Mouse (Mus musculus) naive thymus-derived CD4-positive, alpha-beta T cell, adult 2 months (primary cell): ENCODE results near the gene Sost.
A peak's percentile ranks its signal among the peaks of the same experiment; 100 is the strongest.
"Not testable (repeated sequence)": the region's sequence is repeated elsewhere in the genome, so short reads cannot be mapped to it uniquely, and the experiment has no call there.

ENCODE experiments used
- DNase-seq: peaks from one replicate; pipeline ENCODE4 v3.0.0-alpha.2; 2011; ENCODE audit warnings: low read depth

Gene Sost

DNA sequence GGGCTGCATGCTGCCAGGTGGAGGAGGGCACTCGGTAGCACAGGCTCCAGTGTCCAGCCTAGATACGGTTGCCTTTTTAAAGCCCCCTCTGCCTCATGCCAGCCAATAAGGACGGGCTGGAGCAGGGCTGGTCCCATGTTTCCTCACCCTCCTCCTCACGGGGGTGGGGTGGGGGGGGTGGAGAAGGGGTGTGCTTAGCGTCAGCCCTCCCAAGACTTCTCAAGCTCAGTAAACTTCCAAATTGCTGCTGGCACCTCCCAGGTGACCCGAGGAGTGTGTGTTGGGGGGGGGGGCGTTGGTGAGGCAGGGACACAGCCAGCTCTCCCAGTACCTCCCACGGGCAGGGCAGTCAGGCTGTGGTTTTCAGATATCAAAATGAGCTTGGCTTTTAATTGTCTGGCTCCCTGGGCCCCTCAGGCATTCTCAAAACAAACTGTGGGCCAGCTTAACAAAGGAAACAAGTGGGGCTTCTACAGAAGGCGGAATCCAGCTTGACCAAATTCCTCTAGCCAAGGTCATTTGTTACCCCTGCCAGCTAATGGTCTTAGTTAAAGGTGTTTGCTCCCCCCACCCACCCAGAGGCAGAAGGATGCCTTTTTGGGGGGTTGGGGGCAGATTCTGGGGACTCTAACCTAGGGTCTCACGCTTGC is at the start of gene Sost:
Gene Sost, minus strand, starts transcription at position 51 of the 650 bp plus-strand sequence.
- no peak for DNase-seq

DNA sequence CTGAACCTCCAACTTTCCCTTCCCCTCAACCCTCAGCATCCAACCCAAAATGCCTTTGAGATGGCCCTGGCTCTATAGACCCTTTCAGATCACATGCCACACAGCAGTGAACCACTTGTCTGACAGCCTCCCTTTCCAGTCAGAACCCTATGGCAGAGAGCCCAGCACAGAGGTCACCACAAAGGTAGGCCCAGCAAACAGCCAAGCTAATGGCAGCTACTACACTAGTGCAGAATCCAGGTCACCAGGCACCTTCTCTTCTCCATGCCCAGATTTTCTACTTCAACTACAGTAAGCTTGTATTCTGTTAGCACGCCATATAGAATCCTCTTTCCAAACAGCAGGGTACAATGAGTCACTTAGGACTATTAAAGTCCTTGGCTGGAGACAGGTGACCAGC is 49.3 kb upstream of the Sost start:
- DNase-seq: no peak

DNA sequence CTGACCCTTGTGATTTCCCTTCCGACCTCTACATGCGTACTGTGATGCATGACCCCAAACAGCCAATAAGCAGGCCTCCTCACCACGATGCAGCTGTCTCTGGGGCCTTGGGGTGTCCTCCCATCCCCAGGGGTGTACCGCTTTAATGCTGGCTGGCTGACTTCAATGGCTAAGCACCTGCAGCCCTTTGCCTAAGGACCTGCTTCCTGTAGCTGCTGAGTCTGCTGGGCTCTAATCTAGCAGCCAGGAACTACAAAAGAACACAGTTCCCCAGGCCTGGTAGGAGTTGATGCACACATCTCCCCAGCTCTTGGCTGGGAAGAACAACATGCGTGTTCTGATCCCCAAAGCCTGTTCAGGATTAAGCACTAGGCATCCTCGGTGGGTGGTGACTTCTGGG is 48.7 kb upstream of the Sost start:
- no peak for DNase-seq

DNA sequence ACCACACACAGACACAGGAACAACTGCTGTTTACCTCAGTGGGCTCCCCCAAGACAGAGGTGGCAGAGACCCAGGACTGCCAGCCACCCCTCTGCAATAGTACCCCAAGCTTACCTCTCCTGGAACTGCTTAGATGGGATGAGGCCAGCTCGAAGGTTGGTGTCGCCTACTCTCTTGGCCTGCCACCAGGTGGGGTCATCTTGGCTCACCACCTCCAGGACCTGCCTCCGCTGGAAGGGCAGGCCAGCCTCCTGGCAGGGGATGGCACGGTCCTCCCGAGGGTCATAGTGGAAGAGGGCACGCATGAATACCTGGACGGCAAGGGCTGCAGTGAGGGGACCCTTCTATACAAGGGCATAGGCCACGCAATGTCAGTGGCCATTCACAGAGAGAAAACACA is 46.4 kb upstream of the Sost start:
- DNase-seq: no peak

DNA sequence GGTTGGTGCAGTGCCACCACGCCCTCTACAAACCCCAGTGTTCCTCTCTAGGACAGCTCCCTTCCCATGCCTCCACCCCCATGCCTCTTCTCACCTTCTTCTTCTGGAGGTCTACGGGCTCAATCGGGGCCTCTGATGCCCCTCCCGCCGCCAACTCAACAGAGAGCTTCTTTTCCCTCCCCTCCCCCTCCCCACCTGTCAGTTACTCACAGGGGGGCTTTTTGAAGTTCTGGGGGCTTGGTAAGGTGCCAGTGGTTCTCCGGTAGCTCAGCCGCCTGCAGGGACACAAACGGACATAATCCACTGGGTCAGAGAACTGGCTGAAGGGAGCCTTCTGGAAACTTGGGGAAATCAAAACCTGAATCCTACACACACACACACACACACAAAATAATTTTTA is 44.7 kb upstream of the Sost start:
- no peak for DNase-seq

DNA sequence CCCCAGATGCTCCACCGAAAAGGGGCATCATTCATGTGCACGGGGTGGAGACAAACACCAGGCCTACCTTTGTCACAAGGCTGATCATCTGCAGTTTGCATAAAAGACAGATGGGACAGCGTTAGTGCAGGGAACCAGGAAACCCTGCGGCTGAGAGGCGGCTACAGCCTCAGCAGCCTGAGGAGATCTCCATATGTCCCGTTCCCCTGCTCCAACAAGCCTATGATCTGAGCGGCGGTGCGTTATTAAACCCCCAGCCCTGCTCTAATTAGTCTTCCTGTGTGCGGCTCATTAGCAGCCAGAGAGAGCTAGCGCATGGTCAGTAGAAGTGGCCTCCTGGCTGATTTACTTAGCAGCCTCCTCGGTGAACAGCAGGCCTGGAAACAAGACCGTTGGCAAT is 43.3 kb upstream of the Sost start:
- no peak for DNase-seq

DNA sequence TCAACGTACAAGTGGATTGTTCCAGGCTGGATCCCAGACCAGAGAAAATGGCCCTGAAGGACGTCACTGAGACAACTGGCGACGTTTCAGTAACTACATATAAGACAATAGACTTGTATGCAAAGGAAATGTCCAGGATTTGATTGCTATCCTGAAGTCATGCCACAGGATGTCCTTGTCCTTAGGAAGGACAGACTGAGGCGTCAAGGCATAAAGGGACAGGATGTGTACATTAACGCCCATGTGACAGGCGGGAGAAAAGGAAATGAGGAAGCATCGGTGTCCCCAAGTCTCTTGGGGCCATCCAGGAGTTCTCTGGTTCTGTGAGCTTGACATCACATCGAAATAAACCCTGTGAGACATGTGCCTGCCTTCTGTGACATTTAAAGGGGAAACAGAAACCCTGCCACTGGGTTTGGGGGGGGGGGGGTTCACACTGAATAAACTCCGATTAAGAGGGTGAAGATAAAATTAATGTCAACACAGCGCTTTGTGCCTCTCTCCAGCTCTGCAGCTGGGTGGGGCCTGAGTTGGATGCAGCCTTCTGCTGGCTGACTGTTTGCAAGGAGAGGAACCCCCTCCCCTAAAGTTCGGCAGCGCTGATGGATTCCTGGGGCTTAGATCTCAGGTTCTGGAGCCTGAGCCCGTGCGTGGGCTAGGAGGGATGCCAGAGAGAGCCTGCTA is 42.3 kb upstream of the Sost start:
- no peak for DNase-seq

DNA sequence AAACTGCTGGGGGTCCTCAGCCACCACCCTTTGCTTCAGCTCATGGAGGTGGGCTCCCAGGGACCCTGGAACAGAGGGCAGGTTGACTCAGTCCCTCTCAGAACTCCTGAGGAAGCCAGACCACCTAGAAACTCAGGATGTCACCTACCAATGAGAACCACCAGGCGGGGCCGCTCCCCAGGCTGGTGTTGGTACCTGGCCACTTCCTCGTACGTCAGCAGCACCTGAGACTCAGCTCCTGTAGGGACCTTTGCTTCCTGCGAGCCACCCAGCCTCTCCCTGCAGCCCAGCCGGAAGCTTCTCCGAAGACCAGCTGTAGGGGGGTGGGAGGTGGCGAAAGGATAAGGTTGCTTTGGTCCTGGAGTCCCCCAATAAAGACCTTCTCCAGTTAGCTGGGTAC is 41.6 kb upstream of the Sost start:
- no peak for DNase-seq

DNA sequence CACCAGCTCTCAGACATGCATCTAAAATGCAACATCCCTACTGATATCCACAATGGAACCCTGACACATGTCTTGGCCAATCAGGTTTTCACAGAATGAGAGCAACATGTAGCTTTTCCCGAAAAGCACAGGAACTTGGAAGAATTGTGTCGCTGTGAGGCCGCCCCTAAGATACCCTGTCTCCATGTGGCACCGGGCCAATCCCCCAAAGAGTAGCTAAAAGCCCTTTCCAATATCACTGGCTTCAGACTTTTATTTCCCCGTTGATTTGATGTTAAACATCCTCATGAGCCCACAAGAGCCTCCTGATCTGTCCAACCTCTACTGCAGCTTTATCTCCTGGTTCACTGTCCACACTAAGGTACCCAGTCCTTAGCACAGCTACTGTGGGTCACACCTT is 39.9 kb upstream of the Sost start:
- DNase-seq: no peak

DNA sequence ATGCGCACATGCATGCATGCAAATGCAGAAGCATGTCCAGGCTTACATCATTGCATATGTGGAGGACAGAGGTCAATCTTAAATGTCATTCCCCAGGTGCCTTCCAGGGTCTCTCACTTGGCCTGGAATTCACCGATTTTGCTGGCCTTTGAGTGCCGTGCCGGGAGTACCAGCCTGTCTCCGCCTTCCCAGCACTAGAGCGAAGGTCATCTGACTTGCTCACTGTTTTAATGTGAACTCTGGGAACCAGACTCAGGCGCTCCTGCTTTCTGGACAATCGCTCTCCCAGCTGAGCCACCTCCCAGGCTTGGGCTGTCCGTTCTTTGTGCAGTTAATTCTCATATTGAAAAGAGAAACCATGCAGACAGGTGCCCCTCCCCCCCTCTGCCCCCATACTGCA is 39.5 kb upstream of the Sost start:
- DNase-seq: no peak

DNA sequence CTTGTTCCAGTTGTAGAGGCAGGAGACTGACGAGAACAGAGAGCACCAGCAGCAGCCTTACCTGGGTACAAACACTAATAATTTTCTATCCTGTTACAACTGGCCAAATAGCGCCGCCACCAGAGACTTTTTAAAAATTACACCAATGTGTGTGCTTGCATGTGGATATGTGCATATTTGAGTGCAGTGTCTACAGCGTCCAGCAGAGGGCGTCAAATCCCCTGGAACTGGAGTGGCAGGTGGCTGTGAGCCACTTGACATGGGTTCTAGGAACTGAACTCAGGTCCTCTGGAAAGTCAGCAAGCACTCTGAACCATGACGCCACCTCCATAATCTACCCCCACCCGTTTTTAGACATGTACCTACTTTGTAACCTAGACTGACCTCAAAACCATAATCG is 37.4 kb upstream of the Sost start:
- DNase-seq: no peak

DNA sequence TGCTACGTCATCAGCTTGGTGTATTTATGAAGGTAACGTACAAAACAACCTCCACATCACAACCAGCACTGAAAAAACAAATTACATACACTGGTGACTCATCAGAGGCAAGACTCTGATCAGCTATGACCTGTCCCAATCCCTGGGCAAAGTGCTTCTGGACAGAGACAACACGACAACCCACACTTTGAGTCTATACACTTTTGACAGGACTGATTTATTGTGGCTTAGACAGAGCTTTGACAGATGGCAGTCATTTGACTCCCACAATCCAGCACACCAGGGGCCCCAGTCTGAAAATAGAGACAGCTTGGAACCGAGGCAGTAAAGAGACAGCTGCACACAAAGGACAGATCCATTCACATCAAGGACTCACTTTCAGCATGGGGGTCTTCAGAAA is 32.7 kb upstream of the Sost start:
- no peak for DNase-seq

DNA sequence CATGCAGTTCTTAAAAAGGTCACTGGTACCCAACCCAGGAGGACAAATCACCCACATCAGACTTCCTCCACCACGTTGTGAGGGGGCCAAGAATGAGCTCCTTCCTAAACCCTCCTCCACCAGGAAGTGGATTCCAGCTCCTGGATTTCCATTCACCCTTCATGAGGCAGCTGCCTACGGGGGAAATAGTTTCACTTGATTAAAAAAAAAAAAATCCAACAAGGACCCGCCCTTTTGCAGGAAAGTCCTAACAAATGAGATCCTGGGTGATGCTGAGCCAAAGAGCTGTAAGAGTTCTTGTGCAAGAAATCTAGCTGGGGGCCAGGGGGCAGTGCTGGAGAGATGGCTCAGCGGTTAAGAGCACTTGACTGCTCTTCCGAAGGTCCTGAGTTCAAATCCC is 31.4 kb upstream of the Sost start:
- no peak for DNase-seq

DNA sequence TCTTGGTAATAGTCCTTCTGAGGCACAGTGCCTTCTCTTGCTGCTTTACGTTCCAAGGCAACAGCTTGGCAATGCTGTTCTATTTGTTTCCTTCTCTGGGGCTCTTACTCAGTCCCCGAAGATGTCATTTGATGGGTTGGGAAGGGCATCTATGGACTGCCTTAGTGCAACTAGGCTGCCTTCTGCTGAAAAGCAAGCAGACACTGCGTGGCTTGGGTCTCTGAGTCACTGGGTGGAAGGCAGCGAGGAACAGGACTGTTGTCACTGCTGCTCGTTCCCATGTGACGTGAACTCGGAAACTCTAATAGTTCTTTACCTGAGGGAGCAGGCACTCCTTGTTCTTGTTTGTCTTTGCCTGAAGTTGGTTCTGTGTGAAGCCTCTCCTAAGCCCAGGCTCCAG is 29.1 kb upstream of the Sost start:
- DNase-seq: no peak

DNA sequence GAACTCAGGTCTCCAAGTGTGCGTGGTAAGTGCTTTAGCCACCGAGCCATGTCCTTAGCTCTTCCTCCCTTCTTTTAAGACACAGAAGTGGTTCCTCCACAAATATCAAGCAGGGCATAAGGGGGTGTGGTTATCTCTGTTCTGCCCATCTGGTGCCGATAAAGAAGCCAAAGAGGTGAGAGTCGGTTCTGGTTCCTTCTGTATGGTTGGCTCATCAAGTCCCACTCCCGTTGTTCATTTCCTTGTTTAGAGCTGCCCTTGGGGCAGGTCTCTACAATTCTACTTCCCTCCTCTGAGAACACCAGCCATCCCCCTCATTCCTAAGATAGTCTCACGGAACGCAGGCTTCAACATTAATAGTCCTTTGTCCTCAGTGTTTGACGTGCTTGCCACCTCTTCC is 27.3 kb upstream of the Sost start:
- DNase-seq: no peak

DNA sequence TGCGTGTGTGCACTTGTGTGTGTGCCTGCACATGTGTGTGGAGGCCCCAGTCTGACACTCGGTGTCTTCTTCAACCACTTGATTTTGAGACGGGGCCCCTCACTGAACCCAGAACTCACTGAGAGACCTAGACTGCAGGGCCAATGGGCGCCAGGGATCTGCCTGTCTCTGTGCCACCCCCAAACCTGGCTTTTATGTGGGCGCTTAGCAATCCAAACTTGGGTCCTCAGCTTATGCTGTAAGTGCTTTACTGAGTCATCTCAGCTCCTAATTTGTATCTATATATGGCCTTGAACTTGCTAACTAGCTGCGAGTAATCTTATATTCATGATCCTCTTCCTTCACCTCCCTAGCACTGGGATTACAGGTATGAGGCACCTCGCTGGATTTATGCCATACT is 25.6 kb upstream of the Sost start:
- no peak for DNase-seq

DNA sequence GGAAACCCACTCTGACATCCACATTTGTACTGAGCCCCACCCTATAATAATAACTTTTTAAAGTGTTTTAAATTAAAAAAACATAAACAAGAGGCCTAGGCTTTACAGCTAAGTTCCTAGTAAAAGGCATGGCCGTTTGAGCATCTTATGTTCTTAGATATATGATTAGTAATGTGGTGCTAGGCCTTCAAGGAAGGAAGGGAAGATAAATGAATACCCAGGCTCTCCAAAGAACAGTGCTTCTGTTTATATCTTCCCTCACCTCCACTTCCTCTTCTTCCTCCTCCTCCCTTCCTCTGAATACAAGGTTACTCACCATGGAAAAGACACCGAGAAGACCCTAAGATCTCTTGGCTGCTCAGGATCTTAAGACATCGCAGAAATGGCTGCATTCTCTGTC is 25.0 kb upstream of the Sost start:
- DNase-seq: no peak

DNA sequence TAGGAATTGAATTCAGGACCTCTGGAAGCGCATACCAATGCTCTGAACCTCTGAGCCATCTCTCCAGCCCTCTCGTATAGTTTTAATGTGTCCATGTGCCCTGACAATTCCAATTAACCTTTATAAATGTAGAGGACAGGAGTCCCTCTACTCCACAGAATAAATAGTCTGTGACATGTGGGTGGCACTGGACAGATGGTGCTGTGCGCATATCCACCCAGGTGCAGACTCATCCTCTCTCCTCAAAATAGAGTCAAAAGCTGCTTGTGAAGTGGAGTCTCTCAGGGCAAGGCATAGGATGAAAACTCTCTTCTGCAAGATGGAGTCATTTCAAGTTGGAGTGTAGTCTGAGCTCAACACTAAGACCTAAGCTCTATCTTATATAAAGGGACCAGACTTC is 23.4 kb upstream of the Sost start:
- DNase-seq: no peak

DNA sequence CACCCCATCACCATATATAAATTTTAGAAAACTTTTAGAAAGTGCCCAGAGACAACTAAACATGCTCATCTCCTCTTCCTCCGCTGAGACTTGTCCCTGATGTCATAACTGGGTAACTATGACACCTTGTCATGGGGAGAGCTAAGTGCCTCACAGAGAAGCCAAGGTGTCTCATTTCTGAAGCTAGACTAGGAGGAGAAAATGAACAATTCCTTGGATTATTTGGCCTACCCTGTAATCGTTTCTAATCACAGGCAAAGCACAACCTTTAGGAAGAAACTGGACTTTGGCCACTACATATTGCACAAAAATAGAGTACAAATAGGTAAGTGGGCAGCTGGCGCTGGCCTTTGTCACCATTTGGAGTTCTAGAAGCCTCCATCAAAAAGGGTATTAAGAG is 20.1 kb upstream of the Sost start, which contains the start of gene Dusp3:
Gene Dusp3, minus strand, starts transcription at position 101 of the 400 bp plus-strand sequence.
- no peak for DNase-seq

DNA sequence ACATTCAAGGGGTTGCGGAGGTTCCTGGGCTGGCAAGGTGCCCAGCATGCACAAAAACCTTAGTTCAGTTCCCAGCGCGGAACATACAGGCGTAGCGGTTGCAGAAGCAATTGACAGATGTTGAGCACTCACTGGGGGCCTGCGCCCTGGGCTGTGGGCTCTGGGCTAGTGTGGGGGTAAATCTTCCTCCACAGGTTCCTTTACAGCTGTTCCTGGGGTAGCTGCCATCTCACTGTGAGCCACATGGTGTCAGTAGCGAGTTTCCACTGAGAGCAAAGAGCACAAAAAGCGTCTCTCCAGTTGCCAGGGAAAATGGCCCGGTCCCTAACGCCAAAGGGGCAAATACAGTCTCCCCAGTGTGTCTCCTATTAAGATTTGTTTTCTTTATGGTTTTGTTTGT is 19.2 kb upstream of the Sost start:
- DNase-seq: peak; percentile 53

DNA sequence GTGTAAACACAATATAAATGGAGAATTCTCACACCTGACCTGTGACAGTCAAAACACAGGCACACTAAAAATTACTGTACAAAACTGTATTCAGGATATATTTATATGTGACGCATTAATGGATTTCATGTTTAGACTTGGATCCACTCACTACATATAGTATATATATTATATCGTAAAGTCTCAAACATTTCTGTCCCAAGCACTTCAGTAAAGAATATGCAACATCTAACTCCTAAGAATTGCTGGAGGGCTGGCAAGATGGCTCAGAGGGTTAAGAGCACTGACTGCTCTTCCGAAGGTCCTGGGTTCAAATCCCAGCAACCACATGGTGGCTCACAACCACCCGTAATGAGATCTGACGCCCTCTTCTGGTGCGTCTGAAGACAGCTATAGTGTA is 18.6 kb upstream of the Sost start:
- DNase-seq: not testable (repeated sequence)

DNA sequence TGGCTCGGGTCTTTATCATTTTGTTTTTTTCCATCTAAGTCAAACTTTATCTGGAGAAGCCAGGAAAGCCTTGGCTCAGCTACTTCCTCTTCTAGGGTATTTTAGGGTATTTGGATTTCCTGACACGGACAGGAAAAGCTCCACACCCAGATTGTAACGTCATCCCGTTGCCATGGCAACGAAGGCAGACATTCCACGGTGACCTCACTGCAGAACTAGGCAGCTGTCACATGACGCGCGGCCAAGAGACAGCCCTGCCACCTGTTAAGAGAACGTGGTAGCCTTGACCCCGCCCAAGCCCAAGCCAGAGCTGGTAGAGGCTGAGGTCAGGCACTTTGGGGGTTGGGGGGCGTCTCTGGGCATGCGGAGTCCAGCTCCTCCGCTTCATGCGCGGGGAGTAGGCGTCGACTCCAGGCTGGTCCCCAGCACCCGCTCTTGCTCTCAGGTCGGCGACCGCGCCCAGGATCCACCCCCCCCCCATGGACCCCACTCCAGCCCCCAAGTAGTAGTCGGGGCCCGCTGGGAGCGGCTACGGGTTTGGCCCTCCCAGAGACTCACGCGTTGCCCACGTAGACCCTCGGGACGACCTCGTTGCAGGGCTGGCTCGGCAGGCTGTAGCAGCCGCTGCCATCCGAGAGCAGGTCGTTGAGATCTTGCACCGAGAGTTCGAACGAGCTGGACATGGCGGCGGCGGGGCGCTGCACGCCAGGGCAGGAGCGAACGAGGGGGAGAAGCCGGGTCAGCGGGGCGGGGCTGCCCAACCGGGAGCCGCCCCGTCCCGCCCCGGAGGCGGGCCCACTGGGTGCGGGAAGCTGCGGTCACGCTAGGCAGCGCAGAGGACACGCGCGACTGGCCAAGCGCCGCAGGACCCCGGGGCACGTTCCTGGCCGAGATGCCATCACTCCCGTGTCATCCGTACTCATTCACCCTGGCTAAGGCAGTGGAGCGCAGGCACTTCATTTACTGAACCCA is 17.5 kb upstream of the Sost start, which contains the start of gene Cfap97d1:
Gene Cfap97d1, plus strand, starts transcription at position 226 of the 972 bp plus-strand sequence.
- peak; percentile 51 for DNase-seq

DNA sequence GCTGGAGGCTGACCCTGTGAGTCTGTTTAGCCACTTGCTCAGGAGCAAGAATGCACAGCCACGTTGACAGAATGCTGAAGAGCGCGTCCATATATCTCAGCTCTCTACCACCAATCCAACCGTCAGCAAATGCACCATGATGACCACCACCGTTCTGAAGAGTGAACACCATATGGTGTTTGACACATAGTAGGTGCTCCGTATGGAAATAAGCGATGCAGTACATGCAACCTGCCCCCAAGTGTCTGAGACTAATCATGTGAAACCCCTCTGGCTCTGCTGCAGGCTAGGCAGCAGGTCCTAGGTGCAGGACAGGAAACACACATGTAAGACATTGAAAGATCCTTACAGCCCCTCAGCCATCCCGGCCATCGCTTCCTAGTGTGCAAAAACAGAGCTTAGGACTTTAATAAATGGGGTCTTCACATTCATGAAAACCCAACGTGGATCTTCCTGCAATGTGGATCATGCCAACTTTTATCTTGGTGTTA is 16.7 kb upstream of the Sost start:
- no peak for DNase-seq
